Mouse (Mus musculus) spleen, adult 18-20 months (tissue): ENCODE results near the gene Ror1.

Experiments used
- DNase-seq, 2 experiments: peaks; one replicate each; pipeline ENCODE4 v3.0.0; 2022; ENCODE audit warnings: mixed read lengths in 2 of 2

Gene Ror1

DNA sequence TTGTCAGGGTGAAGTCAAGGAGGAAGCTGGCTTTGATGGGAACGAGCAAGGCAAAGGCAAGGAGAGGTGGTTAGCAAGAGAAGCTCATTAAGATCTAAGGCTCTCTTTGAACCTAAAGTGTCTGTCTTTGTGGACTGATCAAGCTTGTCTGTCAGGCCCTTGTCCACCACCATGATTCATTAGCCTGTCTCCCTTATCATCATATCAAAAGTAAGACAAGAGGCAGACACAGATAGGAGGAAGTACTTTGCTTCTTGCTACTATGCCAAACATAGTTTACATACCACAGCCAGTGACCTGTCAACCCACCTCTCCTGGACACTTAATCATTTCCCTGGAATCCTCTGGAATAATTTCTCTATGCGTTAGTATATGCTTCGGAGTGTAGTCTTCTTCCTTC lies 121.0 kb downstream of the Ror1 start:
- no peak for DNase-seq

DNA sequence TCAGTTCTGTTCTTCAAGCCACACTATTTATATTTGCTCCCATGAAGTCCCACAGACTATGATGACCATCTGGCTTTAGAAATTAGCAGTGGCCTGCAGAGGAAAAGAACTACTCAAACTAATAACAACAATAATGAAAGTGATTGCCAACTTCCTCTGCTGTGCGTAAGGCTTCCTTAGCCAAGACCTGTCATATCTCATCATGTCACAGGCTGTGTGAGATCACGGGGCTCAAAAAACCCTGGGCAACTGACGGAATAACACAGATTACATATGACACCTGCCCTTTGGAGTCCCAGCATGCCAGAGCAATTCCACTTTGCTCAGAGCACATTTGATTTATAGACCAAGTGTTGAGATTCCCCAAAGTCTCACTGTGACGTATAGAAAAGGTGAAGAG lies 123.4 kb downstream of the Ror1 start:
- no peak for DNase-seq

DNA sequence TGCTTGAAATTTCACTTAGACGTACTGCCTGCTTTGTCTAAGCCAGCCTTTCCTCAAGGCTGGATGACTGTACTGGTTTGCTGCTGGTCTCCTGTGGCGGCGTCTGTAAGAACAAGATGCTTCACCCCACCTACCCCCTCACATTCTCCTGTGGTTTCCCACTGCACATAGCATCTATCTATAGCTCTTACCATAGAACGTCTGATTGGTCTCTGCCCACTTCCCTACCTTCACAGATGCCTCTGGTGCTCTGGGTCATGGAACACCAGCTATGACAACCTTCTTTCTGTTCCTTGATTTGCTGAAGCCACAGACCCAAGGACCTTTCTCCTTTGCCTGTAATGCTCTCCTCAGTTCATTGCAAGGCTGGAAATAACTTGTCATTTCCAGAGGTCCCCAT lies 124.0 kb downstream of the Ror1 start:
- DNase-seq, result no peak

DNA sequence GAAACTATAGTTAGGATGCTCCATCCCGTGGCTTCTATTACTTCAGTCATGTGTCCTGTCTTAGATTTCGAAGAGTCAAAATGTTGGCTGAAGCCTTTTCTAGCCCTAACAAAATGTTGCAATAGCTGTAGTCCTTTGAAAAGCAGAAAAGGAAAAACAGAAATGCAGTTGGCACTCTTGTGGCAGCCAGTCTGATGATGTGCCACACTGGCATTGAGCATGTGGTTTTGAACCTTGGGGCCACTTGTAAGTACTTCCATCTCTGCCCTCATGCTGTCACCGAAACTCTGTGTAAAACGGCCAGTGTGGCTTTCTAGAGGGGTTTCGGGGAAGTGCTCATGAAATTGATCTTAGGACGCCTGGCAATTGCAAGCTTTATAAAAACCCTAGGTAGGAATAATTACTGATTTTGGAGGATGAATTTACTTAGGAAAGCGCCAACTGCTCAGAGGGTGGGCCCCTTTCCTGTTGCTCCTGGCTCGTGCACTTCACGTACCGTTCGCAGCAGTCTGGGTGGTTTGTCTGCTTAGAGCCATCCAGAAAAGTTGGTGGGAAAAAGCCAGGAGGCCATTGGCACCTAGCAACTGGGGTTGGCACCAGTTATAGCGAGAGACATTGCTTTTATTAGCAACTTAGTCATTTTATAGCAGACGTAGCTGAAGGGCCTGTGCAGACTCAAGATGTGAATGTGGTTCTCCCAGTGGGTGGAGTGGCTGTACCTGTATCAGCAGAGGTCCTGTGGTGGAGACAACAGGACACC lies 126.6 kb downstream of the Ror1 start:
- no peak for DNase-seq

DNA sequence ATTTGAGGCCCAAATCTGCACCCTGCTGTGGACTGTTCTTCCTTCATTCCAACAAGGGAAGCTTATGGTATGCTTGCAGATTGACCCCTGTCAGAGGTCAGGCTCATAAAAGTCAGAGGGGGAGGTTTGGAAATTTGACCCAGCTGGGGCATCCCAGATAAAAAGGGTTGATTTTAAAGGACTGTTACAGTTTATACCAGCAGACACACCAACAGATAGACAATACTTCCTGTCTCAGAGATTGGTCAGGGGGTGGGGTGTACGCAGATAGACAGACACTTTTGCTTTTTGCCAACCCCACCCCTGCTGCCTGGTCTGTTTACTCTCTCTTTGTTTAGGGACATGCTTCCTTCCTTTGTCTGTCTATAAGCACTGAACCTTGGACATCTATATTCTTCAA lies 127.9 kb downstream of the Ror1 start:
- DNase-seq, result no peak

DNA sequence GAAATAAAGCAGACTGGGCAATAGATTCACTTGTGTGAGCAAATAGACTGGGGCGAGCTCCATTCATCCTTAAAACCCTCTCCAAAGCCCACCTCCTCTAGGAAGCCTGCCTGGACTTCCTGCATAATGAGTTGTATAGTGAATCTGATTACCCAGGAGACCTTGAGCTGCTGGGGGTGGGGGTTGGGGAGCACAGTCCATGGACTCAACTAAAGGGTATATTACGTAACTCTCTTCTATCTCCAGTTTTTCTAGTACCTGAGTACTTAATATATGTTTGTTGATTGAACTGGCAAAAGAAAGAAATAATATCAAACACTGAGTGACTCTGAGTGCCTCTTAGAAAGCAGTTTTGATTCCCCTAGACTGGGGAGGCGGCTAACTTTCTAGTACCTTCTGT lies 128.4 kb downstream of the Ror1 start:
- DNase-seq, result no peak

DNA sequence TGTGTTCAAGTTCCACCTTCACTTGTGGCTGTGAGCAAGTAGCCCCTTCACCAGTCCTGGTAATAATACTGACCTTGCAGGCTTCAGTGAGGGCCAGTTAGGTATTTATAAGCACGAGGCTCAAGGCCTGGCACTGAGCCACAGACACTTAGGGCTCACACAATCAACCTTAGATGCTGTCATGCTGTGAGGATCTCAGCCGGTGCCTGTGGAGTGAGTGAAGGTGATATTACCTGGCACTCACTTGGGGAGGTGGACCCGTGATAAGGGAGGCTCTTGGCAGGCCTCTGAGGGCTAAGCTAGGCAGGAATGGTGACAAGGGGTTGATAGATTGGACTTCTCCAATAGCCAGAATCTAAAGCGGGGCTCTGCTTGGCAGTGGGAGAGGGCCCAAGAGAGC lies 131.0 kb downstream of the Ror1 start:
- DNase-seq, result no peak

DNA sequence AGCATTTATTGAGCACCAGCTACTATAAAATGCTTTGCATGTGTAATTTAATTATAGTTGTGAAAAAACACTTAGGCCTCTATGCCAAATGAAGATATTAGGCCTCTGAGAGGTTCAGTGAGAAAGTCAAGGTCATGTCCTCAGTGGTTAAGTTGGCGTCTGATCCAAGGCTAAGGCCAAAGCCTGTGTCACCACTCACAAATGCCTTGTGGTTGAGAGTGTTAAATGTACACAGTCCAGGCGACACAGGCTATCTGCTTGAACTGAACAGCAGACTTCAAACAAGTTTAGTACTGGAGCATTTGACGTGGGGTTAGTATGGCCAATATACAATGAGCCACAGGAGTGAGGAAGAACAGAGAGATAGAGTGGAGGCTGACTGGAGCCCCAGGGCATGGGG lies 132.5 kb downstream of the Ror1 start:
- DNase-seq, result no peak

DNA sequence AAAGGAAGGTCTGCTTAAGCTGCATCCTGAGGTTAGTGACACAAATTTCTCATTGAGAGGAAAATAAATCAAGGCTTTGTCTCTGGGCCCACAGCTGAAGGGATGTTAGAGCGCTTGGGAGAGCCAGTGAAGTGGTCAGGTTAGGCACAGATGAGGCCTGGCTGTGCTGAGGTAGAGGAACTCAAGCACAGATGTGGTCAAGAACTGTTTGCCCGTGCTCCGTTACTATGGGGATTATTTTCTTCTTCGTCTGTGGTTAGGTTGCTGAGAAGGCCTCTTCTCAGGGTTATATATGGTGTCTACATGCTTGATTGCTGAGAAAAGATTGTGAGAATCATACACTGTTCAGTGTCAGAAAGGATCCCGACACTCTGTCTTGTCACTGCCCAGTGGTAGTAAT lies 134.7 kb downstream of the Ror1 start:
- no peak for DNase-seq

DNA sequence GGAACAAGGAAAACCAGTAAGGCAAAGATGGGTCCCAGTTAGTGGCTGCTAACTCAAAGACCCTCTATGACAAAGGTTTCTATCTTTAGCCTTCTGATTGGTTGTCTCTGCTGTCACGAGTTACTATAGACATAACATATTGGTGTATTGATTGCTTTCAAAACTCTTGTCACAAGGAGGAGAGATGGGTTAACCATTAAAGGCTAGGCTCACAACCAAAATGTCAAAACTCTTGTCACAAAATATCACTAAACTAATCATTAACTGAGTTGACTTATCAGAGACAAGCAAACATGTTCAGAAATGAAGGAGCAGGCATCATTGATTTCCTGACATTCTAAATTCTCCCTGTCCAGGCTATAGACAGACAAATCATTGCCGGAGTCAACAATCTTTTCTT lies 135.4 kb downstream of the Ror1 start:
- no peak for DNase-seq

DNA sequence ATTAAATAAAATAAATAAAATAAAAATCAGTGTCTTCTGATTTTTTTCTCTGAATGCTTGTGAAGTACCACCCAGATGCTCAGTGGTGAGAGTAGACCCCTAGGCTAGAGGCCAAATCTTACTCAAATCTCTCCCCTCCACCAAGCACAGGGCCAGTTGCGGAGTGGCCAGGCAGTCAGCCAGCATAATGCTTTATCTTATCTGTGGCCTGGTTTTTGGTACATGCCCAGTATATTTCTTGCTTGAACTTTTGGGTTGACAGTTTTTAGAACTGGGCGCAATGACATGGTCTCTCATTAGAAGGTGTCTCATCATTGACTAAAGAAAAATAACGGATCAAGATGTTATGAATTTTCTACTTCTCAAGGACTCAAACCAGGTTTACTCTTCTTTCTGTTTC lies 136.3 kb downstream of the Ror1 start:
- DNase-seq, result no peak

DNA sequence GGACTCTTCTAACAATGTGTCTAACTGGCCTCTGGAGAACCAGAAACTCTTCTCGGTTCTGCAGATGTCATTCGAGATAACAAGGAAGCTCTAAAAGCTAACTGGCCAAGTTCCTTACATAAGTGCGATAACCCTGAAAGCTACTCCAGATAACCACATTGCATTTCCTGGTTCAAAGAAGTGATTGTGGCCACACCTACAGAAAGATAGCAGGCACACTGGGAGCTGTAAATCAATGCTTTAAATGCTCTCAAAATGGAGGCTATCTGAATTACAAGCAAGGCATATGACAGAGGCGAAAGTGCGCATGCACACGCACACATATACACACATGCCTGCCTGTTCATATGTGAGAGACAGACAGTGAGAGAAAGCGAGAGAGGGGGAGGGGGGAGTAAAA lies 136.9 kb downstream of the Ror1 start:
- no peak for DNase-seq

DNA sequence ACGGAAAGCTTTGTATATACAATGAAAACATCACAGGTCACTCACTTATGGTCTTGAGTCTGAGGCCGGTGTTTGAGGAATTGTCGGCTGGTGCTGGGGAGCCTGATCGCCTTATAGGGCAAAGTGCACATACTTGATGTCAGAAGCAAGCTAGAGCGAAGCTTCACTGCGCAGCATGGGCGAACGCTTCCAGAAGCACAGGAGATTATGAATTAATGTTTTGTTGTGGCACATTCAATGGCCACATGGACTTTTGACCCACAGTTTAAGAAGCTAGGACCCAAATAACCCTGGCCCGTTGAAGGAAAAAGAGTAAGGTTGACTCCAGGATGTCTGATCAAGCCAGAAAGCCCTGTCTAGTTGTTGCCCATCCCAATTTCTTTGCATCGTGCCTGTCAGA lies 138.2 kb downstream of the Ror1 start:
- DNase-seq, result no peak

DNA sequence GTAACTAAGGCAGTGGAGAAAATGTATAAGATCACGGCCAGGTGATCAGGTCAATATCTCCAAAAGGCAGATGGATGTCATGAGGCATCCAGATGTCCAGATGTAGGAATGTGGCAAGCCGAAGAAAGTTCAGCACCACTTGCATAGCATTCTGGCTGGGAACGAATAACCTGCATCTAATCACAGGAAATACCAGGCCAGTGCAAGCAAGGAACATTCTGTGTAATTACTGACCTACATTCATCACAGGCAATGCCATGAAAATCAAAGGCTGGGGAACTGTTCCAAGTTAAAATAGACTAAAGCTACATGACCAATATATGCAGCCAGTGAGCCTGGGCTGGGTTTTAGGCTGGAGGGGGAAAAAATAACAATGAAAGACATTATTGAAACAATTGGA lies 140.7 kb downstream of the Ror1 start:
- DNase-seq, result no peak

DNA sequence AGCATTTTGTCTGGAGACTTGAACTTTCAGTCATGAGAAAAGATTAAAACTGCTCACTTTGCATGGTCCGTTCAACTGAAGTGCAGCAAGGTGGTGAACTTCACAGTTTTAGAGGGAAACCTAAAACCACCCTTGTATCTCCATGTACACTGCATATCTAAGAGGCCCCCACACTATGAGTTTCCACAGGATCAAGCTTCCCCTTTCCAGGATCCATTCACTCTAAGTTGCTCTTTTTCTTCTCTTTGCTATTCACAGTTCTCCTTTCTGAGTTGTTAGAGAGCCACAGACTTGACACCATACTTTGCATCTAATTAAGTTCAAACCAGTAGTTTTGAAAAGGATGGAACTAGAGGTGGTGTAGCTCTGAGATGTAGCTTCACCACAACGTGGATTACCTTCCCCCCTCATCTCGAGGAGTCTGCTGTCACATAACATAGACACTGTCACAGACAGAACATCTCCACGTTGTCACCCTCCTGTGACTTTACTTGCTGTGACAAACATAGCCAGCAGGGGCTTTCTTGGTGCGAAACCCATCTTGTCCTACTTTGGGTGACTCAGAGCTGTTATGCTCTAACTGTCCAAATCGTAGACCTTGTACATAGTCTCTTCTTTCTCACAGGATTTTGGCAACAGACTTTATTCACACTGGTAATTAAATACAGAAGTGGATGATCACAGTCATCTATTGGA lies 146.6 kb downstream of the Ror1 start:
- no peak for DNase-seq

DNA sequence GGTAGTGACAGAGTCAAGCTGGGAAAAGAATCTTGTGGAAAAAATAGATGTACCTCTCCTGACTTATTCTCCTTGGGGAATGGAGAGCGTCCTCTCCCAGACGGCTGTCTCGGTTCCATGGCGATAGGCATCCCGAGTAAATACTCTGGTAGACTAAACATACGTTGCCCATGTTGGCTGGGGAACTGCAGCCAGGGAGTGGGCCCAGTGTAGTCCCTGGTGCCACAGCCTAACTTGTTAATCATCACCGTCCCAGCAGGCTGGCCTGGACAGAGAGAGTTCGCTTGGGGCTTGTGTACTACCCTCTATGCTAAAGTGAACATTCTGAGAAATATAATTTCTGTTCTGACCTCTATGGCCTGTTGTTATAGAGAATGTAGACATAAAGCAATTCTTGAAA lies 148.7 kb downstream of the Ror1 start:
- DNase-seq, result no peak

DNA sequence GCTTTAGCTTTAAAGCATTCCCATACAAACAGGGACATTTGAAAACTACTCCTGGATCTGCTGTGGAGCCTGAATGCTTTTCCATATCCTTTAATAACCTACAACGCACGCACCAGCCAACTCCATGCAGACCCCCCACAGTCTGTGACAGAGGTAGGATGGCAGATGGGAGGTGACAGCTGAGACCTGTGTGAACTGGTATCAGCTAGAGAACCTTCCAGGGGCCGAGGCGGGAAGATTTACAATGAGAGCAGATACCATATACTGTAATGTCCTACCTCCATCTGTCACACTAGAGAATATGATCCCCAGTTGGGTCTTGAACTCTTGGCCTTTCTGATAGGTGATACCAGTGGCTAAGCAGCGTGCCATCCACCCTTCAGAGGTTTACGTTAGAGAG lies 149.1 kb downstream of the Ror1 start:
- no peak for DNase-seq

DNA sequence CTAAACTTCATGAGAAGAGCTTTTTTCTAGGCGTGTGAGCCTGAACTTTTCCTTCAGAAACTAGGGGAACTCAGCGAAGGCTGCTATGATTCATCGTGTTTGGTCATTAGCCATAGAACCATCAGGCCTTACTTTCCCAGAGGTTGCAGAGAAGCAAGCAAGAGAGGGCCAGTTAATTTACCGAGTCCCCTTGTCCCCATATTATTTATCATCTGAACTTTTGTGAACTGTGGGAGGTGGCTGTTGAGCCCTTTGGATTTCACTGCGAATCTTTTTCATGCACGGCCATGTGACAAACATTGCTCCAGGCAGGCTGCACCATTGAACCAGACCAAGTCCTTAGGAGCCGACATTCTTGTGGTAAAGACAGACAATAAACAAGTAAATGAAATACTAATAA lies 152.2 kb downstream of the Ror1 start:
- no peak for DNase-seq

DNA sequence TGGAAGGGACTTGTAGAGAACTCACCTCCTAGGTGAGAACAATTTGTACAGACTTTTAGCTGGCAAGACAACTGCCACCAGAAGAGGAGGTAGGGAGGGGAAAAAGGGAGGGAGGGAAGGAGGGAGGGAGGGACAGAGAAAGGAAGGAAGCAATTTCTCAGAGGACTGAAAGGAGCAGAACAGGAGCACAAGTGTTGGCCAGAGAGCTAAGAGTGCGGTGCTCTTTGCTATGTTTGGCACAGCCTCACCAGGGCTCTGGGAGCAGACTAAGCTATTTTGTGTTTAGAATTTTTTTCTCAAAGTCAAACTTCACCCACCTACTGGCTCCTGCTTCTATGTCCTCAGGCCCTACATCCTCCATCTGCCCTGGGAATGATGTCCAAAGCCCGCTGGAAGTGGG lies 152.7 kb downstream of the Ror1 start:
- no peak for DNase-seq

DNA sequence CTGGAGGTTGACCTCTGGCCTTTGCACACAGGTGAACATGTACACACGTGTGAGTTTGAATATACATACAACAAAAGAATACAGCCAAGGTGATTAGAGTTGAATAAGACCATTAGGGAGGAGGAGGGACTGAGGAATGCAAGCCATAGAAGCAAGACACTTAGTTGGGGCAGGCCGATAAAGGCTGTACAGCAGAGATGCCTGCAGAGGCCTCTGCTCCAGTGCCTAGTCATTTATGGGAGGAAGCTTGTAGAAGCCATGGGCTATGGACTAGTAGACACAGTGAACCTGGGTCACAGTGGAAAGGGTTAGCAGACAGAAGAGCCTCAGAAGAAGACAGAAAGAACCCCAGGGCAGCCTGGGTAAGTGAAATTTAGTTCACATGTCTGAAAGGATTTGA lies 155.7 kb downstream of the Ror1 start:
- DNase-seq, result no peak

DNA sequence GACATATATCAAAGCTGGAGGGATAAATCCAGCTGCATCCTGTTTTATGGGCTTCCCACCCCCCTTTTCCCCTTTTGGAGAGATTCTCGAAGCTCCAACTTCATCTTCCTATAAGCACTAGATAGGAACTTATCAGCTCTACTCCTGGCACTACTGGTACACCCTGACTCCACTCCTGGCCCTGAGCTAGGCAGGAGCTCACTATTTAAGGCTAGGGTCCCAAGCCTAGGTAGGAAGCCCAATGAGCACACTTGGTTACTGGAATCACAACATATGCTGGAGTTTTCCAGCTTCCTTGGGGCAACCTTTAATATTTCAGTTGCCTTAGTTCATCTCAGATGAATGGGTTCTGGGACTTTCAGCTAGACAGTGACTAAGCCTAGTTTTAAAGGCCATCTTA lies 156.5 kb downstream of the Ror1 start:
- DNase-seq, result no peak

DNA sequence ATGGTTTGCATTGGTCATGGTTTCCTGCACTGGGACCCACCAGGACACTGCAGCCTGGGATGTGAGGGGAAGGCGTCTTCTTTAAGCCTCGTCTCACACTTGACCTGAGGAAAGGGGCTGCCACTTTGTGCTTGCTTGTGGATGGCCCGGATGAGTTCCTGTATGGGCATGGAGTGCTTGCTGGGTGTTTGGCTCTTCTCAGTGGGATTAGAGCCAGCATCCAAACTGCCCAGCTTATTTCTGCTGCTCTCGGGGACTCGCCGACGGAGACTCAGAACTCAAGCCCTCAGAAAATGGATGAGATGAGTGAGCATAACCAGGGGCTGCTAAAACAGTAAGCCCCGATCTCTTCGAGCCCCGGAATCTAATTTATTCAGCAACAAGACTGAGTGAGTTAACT lies 157.1 kb downstream of the Ror1 start:
- no peak for DNase-seq

DNA sequence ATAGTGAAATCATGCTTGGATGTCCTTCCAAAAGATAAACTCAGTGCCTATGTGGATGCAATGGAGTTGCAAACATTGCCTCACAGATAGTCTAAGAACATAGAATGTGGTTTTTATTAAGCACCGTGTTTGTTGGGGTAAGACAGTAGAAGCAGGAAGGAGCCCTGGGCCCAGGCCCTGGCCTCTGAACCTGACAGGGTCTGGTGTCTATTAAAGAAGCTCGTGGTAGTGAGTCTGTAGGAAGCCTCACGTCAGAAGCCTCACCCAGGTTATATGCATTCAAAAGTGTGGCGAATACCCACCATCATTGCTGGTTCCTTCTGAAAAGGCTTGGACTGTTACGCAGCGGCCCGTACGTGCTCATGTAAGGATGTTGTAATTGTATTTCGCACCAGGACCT lies 157.8 kb downstream of the Ror1 start:
- no peak for DNase-seq

DNA sequence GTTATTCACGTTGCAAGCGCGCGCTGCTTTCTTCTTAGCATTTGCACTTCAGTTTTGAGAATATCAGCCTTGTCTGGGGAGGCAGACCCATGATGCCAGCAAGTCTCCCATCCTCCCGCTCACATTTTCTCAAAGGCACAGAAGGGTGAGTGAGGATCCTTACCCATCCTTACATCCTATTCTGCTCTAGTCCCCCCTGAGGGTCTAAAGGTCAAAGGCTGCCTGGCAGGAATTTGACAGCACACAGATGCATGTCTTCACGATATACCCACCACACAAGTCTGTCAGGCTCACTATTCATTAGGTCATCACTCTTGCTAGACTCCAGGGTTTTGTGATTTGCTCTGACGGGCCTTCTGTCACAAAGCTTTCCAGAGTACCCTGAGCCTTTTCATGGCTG lies 158.2 kb downstream of the Ror1 start:
- no peak for DNase-seq

DNA sequence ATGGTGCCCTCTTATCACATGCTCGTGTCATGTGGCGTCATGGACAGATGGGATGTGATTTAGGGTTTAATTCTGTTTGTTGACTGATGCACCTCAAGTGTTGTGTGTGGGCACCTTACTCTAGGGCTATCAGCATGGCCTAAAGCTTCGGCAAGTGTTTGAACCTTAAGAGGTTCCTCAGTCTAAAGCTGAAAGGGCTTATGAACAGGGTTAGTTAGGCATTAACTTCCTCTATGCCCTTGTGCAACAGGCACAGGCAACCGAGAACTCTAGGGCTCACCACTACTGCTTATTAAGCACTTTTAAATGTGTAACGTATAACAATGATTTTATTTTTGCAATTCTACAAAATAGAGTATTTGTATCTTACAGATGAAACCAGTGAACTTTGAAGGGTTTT lies 162.9 kb downstream of the Ror1 start:
- DNase-seq, result no peak
